Mouse (Mus musculus) C2C12 (cell line): ENCODE results near the gene Tbc1d9. TPM values are rescaled to one million over a fixed set of nuclear protein-coding genes. Genes with fewer than 3 reads are reported as not detected.

ENCODE experiments used
- H3K27me3 ChIP-seq: one replicate; pipeline ENCODE4 v1.6.1; 2011; ENCODE audit not compliant: control insufficient read depth, insufficient read depth, insufficient read length
- H3K36me3 ChIP-seq: one replicate; pipeline ENCODE4 v1.6.1; 2011; ENCODE audit not compliant: control insufficient read depth, insufficient read depth
- H3K4me3 ChIP-seq: one replicate; pipeline ENCODE4 v1.5.1; 2011; ENCODE audit warnings: mild to moderate bottlenecking, control low read depth; ENCODE audit not compliant: poor library complexity, insufficient read depth, severe bottlenecking
- H3K79me2 ChIP-seq: one replicate; pipeline ENCODE4 v1.6.1; 2011; ENCODE audit not compliant: control insufficient read depth, insufficient read depth
- H3K79me3 ChIP-seq: one replicate; pipeline ENCODE4 v1.6.1; 2011; ENCODE audit warnings: low read depth, control low read depth
- H3ac ChIP-seq: one replicate; pipeline ENCODE3; 2011; ENCODE audit warnings: low read depth; ENCODE audit not compliant: control insufficient read depth, insufficient read length
- CEBPB ChIP-seq: IDR thresholded peaks from one replicate; pipeline ENCODE4 v1.6.1; 2011; ENCODE audit warnings: low read depth, mild to moderate bottlenecking, control low read depth, moderate library complexity
- CTCF ChIP-seq: IDR thresholded peaks from one replicate; pipeline ENCODE4 v1.5.1; 2011; ENCODE audit not compliant: control insufficient read depth, insufficient read depth, insufficient read length
- FOSL1 ChIP-seq: IDR thresholded peaks from one replicate; pipeline ENCODE4 v1.8.0; 2011; ENCODE audit warnings: mild to moderate bottlenecking, low read length; ENCODE audit not compliant: poor library complexity, insufficient read depth, severe bottlenecking
- MAX ChIP-seq: IDR thresholded peaks from one replicate; pipeline ENCODE4 v1.6.1; 2011; ENCODE audit warnings: mild to moderate bottlenecking, control low read depth
- MYOD1 ChIP-seq: IDR thresholded peaks from one replicate; pipeline ENCODE4 v1.6.1; 2011; ENCODE audit warnings: low read depth; ENCODE audit not compliant: control insufficient read depth, insufficient read length
- MYOG ChIP-seq: IDR thresholded peaks from one replicate; pipeline ENCODE4 v1.6.1; 2011; ENCODE audit not compliant: control insufficient read depth, insufficient read length; ENCODE audit errors: extremely low read depth
- USF1 ChIP-seq: IDR thresholded peaks from one replicate; pipeline ENCODE4 v1.6.1; 2011; ENCODE audit warnings: low read depth, mild to moderate bottlenecking, control low read depth, moderate library complexity
- polyA plus RNA-seq: library from polyadenylated mRNA; unstranded; fragments of >200 nt; fragmentation: generic; extraction: Trizol; gene quantifications from one replicate; pipeline ENCODE4 v1.2.1, GENCODE M21; 2012; ENCODE audit warnings: missing spikeins

Tbc1d9 gene
- polyA plus RNA-seq, 1 experiment: 0.55 TPM

- Histone ChIP-seq H3K36me3 (no peaks in the 10 kb centered on the region), H3ac (no peak overlapping the region)
- TF ChIP-seq MYOD1 (no peak), MYOG (no peak), FOSL1 (no peak), CEBPB (no peak), MAX (no peak), CTCF (no peak), USF1 (no peak)
Observed at GRCm38 (mm10) chr8:83271172-83271571, 106.0 kb downstream of the Tbc1d9 start.

GRCm38 (mm10) chr8:83272464-83272863 lies 107.3 kb downstream of the Tbc1d9 start:
- H3K4me3 ChIP-seq: no peak overlapping the region
- H3K79me3 ChIP-seq: no peaks in the 10 kb centered on the region
- no peaks in the 10 kb centered on the region for H3K27me3 ChIP-seq
- TF ChIP-seq MYOD1 (no peak), MAX (no peak), CEBPB (no peak), CTCF (no peak), USF1 (no peak), MYOG (no peak), FOSL1 (no peak)
- H3ac ChIP-seq: no peak overlapping the region
- no peaks in the 10 kb centered on the region for H3K36me3 ChIP-seq
- H3K79me2 ChIP-seq: no peaks in the 10 kb centered on the region

More at GRCm38 (mm10) chr8:83271172-83271571, 106.0 kb downstream of the Tbc1d9 start:
- Histone ChIP-seq H3K4me3 (no peak overlapping the region), H3K79me2 (no peaks in the 10 kb centered on the region), H3K27me3 (no peaks in the 10 kb centered on the region), H3K79me3 (no peaks in the 10 kb centered on the region)

GRCm38 (mm10) chr8:83274470-83274869 lies 109.3 kb downstream of the Tbc1d9 start:
- no peaks in the 10 kb centered on the region for H3K79me2 ChIP-seq
- H3K4me3 ChIP-seq: no peak overlapping the region
- H3ac ChIP-seq: no peak overlapping the region
- H3K79me3 ChIP-seq: no peaks in the 10 kb centered on the region
- TF ChIP-seq MYOG: no peak
- TF ChIP-seq CEBPB: no peak
- TF ChIP-seq MAX: no peak
- TF ChIP-seq FOSL1: no peak
- TF ChIP-seq CTCF: no peak
- TF ChIP-seq USF1: no peak
- no peak for TF ChIP-seq MYOD1
- H3K27me3 ChIP-seq: no peaks in the 10 kb centered on the region
- H3K36me3 ChIP-seq: no peaks in the 10 kb centered on the region

GRCm38 (mm10) chr8:83278431-83278830 lies 113.3 kb downstream of the Tbc1d9 start:
- H3K27me3 ChIP-seq: no peaks in the 10 kb centered on the region
- TF ChIP-seq MYOD1 (peak; percentile 23), CTCF (no peak), MAX (no peak), CEBPB (peak; percentile 7), FOSL1 (peak; percentile 49), MYOG (no peak), USF1 (no peak)
- no peaks in the 10 kb centered on the region for H3K36me3 ChIP-seq
- H3K79me2 ChIP-seq: no peaks in the 10 kb centered on the region
- no peak overlapping the region for H3ac ChIP-seq
- no peaks in the 10 kb centered on the region for H3K79me3 ChIP-seq
- no peak overlapping the region for H3K4me3 ChIP-seq

- Histone ChIP-seq H3K27me3 (peaks cover 15% of the 10 kb centered on the region), H3K36me3 (no peaks in the 10 kb centered on the region), H3K4me3 (no peak overlapping the region), H3K79me2 (no peaks in the 10 kb centered on the region), H3ac (no peak overlapping the region), H3K79me3 (no peaks in the 10 kb centered on the region)
- TF ChIP-seq MYOG (no peak), MYOD1 (no peak), FOSL1 (no peak), MAX (no peak), CTCF (no peak), USF1 (no peak), CEBPB (no peak)
Observed at GRCm38 (mm10) chr8:83285391-83285790, 120.2 kb downstream of the Tbc1d9 start.

GRCm38 (mm10) chr8:83290176-83290575 lies 125.0 kb downstream of the Tbc1d9 start, which contains the start of gene Ucp1:
Gene Ucp1, plus strand, starts transcription at chr8:83290352.
- H3K79me3 ChIP-seq: no peaks in the 10 kb centered on the region
- H3K27me3 ChIP-seq: peaks cover 27% of the 10 kb centered on the region
- H3K79me2 ChIP-seq: no peaks in the 10 kb centered on the region
- H3K36me3 ChIP-seq: no peaks in the 10 kb centered on the region
- TF ChIP-seq CEBPB (no peak), MAX (no peak), MYOG (no peak), USF1 (no peak), MYOD1 (no peak), FOSL1 (no peak), CTCF (no peak)
- H3ac ChIP-seq: no peak within 1 kb of the TSS
- no peak within 1 kb of the TSS for H3K4me3 ChIP-seq
